Mouse (Mus musculus) adrenal gland, postnatal 36 days (tissue): Measurements from ENCODE around the gene Aida. TPM values are rescaled to one million over a fixed set of nuclear protein-coding genes. Genes with fewer than 3 reads are reported as not detected.

Source experiments
- total RNA-seq, 2 experiments: library from RNA; stranded (reverse); gene quantifications; 2 replicates each; pipeline ENCODE4 v1.2.3; 2021

Gene Aida
- total RNA-seq, 2 experiments from 2014 or later: 51.3 to 53.4 TPM

Other genes starting within 250 kb of the Aida start
- gene Disp1, start 75.1 kb upstream of the Aida start, total RNA-seq: 10 to 100 TPM; 14.9 to 17.0 TPM
- gene Brox, start 679 bp downstream of the Aida start, total RNA-seq: 10 to 100 TPM; 50.5 to 57.0 TPM
- 100 to 1,000 TPM; 174 to 204 TPM for gene Mia3, start 73.0 kb downstream of the Aida start, total RNA-seq
- 10 to 100 TPM; 15.1 to 24.3 TPM for gene Taf1a, start 92.4 kb downstream of the Aida start, total RNA-seq
- gene Hhipl2, start 121.6 kb downstream of the Aida start, total RNA-seq: not detected